Mouse (Mus musculus) retina, embryonic 14.5 days (tissue): ENCODE data around the gene Mylk.

ENCODE experiments used
- DNase-seq: peaks from one replicate; pipeline ENCODE4 v3.0.0-alpha.2; 2015; ENCODE audit warnings: low spot score

Gene Mylk

DNA sequence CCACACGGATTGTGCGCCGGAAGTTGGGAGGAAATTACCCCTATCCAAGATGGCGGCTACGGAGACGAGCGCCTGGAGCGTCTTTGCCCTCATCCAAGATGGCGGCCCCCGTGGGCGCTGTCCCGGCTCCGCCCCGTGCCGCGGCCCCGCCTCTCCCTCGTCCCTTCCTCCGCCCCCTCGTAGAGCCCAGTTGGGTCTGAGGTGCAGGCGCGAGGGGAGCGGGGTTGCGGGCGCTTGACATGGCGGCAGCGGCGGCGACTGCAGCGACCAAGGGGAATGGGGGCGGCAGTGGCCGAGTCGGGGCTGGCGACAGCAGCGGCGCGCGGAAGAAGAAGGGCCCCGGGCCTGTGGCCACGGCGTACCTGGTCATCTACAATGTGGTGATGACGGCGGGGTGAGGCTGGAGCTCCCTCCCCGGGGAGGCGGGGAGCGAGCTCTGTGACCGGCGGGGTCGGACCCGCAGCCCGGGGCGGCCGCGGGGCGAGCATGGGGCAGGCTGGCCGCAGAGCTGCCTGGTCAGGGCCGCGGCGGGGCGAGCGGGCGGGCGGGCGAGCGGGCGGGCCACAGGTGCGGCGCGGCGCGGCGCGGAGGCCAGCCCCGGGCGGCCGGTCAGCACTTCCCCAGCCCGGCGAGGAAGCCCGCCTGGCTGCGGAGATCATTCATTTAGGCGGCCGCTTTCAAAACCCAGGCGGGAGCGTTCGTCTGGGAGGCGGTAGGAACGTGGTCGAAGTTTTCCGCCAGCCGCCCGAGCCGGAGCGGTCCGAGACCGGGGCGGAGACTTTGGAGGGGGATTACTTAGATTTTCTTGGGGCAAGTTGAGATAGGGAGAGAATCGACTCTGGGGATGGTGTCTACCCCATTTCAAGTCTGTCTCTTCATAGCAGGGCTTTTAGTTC lies 277.5 kb downstream of the Mylk start, which contains the start of gene Hacd2:
Gene Hacd2, plus strand, starts transcription at position 187 of the 896 bp plus-strand sequence.
- DNase-seq, result peak; percentile 97

DNA sequence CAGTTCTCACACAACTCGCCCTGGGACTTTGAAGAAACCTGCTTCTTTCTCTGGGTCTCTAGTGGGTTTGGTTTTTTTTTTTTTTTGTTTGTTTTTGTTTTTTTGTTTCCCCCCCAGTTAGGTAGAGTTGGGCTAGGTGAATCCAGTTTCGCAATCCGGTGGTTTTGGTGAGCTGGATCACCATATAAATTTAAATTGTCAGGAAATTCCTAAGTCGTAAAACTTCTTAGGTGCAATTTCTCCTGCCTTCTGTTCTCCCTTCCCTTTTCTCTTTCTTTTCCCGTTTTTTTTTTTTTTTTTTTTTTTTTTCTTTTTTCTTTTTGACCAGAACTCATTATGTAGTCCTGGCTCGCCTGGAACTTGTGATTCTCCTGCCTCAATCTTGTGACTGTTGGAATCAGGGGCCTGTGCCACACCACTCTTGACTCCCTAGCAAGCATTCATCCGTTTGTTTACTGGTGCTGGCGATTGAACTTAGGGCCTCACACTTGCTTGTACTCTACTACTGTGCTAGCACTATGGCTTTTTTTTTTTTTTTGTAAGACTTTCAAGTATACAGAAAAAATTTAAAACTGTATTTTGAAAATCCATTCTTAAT lies 278.2 kb downstream of the Mylk start:
- peak; percentile 8 for DNase-seq

DNA sequence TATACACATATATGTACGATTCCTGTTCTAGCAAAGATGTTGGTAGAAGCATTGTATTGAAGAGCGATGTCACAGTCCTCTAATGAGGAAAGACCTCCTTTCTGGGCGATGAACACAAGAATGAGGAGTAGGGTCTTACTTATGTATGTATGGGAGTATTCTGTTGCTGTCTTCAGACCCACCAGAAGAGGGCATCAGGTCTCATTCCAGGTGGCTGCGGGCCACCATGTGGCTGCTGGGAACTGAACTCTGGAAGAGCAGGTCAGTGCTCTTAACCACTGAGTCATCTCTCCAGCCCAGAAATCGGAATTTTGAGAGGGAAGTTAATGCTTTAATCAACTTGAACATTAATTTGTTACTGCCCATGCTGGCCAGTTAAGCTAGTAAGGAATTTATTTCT lies 279.3 kb downstream of the Mylk start:
- DNase-seq, result peak; percentile 22

DNA sequence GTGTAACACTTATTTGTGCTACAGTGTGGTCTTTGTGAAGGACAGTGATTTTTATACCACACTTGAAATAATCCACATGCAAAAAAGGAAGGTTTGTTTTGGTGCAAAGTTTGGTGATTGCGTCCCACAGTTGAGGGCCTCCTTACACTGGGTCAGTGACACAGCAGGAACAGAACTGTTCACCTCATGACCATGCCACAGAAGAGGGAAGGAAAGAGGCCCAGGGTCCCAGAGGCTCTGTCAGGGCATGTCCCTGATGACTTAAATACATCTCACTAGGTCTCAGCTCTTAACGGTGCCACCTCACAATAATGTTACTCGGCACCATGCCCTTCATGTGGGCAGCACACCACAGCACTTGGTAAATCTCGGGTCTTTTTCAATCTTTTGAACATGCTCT lies 280.3 kb downstream of the Mylk start:
- no peak for DNase-seq

DNA sequence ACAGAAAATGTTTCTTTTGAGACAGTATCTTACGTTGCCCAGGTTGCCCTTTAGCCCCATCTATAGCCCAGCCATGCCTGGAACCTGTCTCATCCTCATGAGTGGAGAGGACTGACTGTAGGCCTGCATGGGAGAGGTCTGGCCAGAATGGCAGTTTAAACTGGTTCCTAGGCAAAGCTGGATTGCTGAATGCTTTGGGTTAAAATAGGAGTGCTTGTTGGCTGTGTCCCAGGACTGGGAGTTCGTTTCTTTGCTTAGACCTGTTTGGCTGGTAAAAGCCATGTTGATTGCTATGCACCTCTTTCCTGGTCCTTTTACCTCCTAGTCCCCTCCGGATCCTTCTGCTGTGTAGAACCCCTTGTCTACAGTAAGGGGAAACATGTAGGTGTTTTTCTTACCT lies 288.2 kb downstream of the Mylk start:
- no peak for DNase-seq

DNA sequence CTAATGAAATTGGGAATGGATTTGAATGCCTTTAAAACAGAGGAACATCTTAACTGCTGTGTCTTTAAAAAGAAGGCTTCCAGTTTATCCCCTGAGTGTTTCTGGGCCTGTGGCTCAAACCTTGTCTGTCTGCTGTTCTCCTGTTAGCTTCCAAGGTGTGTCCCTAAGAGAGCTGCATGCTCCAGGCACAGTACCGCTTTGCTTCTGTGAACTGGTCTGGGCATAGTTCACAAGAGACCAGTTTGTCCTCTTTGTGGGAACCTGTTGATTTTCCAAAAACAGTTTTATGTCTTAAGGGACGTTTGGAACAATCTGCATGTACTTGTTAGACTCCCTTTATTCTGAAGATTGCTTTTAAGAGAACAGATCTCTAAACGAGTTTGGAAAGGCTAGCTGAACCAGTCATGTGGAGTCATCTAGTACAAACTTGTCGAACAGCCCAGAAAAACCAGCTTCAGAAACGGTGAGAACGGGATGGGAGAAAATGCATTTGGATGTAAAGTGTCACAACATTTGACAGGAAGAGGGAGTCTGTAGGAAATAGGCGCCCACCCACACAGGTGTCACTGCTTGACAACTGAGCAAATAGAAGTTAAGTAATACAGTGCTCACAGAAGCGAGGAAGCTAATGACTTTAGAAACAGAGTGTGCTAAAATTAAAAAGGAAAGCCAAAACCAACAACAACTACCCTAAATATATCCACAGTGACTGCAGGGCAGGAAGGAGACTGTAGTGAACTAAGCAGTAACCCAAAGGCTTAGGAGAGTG lies 289.0 kb downstream of the Mylk start:
- DNase-seq, result no peak

DNA sequence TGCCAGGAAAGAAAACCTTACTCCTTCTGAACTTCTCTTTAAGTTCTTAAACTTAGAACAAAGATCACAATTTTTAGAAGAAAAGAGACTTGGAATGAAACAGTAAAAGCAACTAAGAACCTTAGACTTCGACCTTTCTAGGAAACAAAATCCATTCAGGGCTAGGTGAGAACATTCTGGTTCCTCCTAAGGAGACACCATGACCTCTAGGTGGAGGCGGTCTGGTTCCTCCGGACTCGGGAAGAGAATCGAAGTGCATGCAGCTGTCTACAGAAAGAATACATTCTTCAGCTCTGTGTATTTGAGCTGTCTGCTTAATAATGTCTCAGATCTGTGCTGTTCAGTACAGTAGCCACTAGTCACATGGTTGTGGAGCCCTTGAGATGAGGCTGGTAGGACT lies 290.0 kb downstream of the Mylk start:
- DNase-seq, result no peak

DNA sequence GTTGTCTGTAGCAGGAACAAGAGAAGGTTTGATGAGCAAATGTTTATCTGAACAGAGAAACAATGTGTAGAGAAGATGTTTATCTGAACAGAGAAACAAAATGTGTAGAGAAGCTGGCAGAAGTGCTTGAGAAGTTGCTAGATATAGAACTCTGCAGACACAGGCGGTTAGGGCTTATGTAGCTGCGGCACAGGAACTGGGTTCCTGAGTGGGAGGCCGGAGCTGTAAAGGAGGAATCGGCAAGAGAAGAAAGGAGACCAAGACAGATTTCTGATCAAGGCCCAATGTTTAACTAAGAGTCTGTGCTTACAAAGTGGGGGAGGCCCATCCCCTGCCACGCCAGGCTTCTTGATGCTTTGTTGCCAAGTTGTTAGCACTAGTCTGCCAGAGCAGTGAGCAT lies 291.7 kb downstream of the Mylk start:
- no peak for DNase-seq

DNA sequence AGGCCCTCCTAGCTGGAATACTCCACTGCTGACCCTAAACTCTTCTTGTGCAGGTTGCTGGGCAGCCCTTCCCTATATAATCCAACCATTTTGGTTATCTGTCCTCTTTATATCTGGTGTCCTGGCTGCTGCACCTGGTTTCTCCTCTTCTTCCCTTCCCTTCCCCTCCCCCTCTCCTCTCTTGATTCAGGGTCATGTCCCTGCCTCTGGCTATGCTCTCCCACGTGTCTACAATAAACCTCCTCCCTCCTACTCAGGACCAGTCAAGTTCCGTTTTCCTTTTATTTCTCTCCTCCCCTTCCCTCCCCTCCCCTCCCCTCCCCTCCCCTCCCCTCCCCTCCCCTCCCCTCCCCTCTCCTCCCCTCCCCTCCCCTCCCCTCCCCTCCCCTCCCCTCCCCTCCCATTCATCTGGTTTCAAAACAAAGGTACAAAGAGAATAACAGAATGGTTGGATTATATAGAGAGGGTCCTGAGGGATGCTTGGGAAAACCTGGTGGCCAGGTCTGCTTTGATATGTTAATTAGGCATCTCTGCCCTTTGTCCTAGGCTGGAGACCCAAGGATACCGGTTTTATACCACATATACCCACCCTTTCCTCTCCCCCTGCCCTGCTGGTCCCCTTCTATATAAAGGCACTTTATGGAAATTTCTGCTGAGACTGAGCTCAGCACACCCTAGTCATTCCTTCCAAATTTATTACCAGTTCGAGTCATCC lies 293.5 kb downstream of the Mylk start:
- DNase-seq, result no peak

DNA sequence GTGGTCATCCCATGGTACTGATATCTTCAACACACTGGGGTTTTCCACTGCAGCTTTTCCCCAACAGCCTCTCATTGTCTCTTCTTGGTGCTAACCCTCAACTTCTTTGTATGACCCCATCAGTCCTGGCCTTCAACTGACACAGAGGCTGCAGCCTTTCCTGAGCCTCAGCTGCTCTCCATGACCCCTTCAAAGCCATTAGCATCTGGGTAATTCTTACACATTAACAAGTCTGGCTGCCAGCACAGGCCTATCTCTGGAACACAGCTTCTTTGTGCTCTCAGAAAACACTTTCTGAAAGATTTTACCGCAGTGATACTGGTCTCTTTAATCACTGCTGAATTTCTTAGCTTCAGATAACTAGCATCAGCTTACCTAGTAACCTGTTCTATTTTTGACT lies 295.1 kb downstream of the Mylk start:
- DNase-seq, result no peak

DNA sequence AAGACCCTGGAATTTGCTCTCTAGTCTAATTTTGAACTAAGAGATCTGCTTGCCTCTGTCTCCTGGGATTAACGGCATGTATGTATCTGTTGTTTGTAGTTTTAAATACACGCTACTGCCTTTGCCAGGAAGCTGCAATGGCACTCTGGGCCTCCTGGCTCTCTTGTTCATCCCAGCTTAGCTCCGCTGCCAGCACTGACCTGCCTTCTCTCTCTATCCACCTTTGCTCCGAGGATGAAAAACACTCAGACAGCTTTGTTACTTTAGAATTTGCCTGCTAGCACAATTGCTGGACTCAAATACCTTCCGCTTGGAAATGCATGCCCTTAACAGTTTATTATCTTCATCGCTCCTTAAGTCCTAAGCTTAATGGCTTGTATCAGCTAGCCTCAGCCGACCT lies 296.0 kb downstream of the Mylk start:
- DNase-seq, result no peak

DNA sequence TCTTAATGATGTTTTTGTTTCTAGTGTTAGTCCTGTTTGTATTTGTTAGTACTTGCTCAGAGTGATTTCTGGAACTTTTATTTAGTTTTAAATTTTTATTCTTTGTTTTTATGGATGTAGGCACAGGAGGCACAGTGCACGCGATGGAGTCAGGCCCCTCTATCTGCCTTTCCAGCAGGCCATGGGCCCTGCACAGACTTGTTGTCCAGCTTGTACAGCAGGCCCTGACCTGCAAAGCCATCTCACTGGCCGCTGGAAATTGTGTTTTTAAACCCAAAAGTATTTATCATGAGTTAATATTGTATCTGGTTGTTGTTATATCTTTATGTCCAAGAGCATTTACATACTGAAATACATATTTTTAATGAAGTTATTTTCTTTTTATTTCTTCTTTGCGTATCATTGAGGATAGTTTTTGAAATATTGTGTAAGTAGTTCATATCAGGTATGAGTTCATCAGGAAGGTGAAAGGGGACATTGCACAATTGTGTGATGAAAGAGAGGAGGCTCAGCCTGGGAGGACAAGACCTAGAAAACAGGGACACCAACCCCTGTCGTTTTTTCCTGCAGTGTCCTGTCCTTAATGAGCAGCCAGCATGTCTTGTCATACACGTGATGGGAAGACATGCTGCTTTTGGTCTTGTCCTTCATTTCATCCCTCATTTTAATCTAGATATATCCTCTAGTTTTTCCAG lies 301.2 kb downstream of the Mylk start:
- DNase-seq, result no peak

DNA sequence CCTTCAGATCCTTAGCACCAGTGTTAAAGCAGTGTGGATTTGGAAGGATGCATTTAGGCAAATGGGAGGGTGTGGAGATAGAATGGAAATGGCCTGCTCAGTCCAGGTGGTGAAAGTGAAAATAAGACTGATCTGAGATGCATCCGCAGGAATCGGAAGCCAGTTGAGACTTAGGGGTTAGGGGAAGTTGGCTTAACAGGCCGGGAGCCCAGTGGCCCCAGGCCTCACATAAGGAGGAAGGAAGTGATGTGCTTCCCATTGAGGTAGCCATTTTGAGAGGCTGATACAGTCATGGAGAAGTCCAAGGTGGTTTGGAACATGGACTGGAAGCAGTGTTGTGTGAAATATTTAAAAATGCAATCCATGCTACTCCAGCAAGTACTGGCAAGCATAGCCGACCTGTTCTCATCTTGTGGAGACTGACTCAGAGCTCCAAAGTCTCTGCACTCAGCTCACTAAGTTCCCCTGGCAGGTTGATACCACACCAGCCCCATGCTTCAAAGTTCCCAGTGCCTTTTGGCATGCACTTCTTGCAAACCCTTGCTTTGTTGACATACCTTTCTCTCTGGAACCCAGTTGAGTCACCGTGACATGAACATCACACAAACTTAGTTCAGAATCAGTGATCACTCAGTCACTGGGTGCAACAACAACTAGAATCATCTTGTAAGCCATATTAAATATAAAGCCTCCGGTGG lies 302.4 kb downstream of the Mylk start:
- DNase-seq, result no peak

DNA sequence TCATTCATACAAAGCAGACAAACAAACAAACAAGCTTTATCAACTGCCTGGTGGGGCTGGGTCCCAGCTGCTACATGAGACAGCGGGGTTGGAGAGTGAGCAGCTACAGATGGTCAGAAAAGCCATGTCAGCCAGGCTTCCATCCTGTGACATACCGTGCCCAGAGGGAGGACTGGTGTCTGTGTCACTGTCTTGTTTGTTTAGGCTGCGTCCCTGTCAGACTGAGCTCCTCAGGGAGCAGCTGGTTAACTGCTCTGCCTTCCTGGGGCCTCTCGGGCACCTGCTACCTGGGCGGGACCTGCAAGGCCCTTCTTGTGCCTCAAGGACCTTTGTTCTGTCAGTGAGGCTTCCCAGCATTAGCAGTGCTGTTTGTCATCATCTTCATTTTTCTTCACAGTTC lies 306.1 kb downstream of the Mylk start:
- DNase-seq, result peak; percentile 39
